Mouse (Mus musculus): ENCODE measurements around the gene Gm21954.

GRCm38 (mm10) chr3:55446681-55447080, 25.3 kb downstream of the Gm21954 start:
- no peak for TF ChIP-seq MXI1 (IDR thresholded peaks at IDR 0.05; ENCODE audit: low read depth, low read length)
- no peak for TF ChIP-seq HCFC1 (IDR thresholded peaks at IDR 0.05; ENCODE audit: low read depth, low read length)
- no peak for TF ChIP-seq NRF1 (IDR thresholded peaks at IDR 0.05; ENCODE audit: low read depth, low read length)
- TF ChIP-seq BHLHE40 (IDR thresholded peaks at IDR 0.05; ENCODE audit: low read depth, low read length) = no peak
- no peak for TF ChIP-seq MYC (IDR thresholded peaks at IDR 0.05; ENCODE audit: low read depth, low read length)
- no peak for TF ChIP-seq EP300 (IDR thresholded peaks at IDR 0.05; ENCODE audit: low read length)
- TF ChIP-seq RAD21 (IDR thresholded peaks at IDR 0.05; ENCODE audit: low read depth, low read length) = no peak
- TF ChIP-seq CTCF (conservative IDR thresholded peaks at IDR 0.05 in 1 of 2, IDR thresholded peaks at IDR 0.05 in 1 of 2; ENCODE audit: low read depth in 2 of 2, low read length in 2 of 2) = no peak
- TF ChIP-seq POLR2A (IDR thresholded peaks at IDR 0.05; ENCODE audit: low read depth, low read length) = no peak
